Mouse (Mus musculus) hindbrain, embryonic 14.5 days (tissue): ENCODE data around the gene Gpr183. TPM values are rescaled to one million over a fixed set of nuclear protein-coding genes. Genes with fewer than 3 reads are reported as not detected.

Experiments
- ATAC-seq: fragments of 200-750 bp; cut with Nextera tagmentation; 2 replicates; pipeline ENCODE4 v1.8.0; 2017; ENCODE audit warnings: moderate number of reproducible peaks, mild to moderate bottlenecking, moderate TSS enrichment, moderate library complexity; ENCODE audit not compliant: low FRiP score
- DNase-seq: peaks from one replicate; pipeline ENCODE4 v3.0.0-alpha.2; 2015; ENCODE audit warnings: low spot score
- H3K27ac ChIP-seq: fragments of 300-500 bp; sonication (generic); 2 replicates; pipeline ENCODE4 v1.5.1; 2014; ENCODE audit warnings: mild to moderate bottlenecking, moderate library complexity
- H3K27me3 ChIP-seq: fragments of 300-500 bp; sonication (generic); 2 replicates; pipeline ENCODE4 v1.6.1; 2014; ENCODE audit warnings: mild to moderate bottlenecking, low read length, mixed read lengths; ENCODE audit not compliant: control insufficient read depth, insufficient read depth
- H3K36me3 ChIP-seq: fragments of 300-500 bp; sonication (generic); replicated peaks from 2 replicates; pipeline ENCODE4 v1.6.1; 2014; ENCODE audit not compliant: control insufficient read depth, insufficient read depth
- H3K4me1 ChIP-seq: fragments of 300-500 bp; sonication (generic); replicated peaks from 2 replicates; pipeline ENCODE4 v1.6.1; 2014; ENCODE audit warnings: antibody characterized with exemption, low read length, mixed read lengths; ENCODE audit not compliant: control insufficient read depth, insufficient read depth
- H3K4me2 ChIP-seq: fragments of 300-500 bp; sonication (generic); replicated peaks from 2 replicates; pipeline ENCODE4 v1.6.1; 2014; ENCODE audit warnings: mild to moderate bottlenecking, moderate library complexity
- H3K4me3 ChIP-seq: fragments of 300-500 bp; sonication (generic); replicated peaks from 2 replicates; pipeline ENCODE4 v1.5.1; 2014; ENCODE audit warnings: mild to moderate bottlenecking, low read length
- H3K9ac ChIP-seq: fragments of 300-500 bp; sonication (generic); 2 replicates; pipeline ENCODE4 v1.6.1; 2014
- H3K9me3 ChIP-seq: fragments of 300-500 bp; sonication (generic); 2 replicates; pipeline ENCODE4 v1.6.1; 2016; ENCODE audit warnings: low read length; ENCODE audit not compliant: control insufficient read depth
- WGBS: fragments of 180-500 bp; shearing (Covaris S2); extraction: QIAGEN DNeasy Blood & Tissue Kit; methylation state at CpG from one replicate; pipeline ENCODE4 v1.1.7; 2014; 5-methylcytosine and 5-hydroxymethylcytosine counted together
- polyA plus RNA-seq: library from polyadenylated mRNA; unstranded; fragments of >200 nt; fragmentation: Nextera tagmentation; extraction: Ambion mirVana; gene quantifications from 2 replicates; pipeline ENCODE4 v1.2.1, GENCODE M21; 2014

Gpr183 gene
- 0.74 and 1.4 TPM in 2 replicates for polyA plus RNA-seq

- no peak within 1 kb of the TSS for H3K9ac ChIP-seq
- WGBS: 69% methylated on average over 6 of the region's 6 CpGs
- H3K9me3 ChIP-seq: no peaks in the 10 kb centered on the region
- no peak within 1 kb of the TSS for H3K4me2 ChIP-seq
- no peak within 1 kb of the TSS for H3K27ac ChIP-seq
- H3K36me3 ChIP-seq: no peaks in the 10 kb centered on the region
- no peak for ATAC-seq
- DNase-seq: no peak
- no peaks in the 10 kb centered on the region for H3K27me3 ChIP-seq
- H3K4me3 ChIP-seq: no peak within 1 kb of the TSS
- H3K4me1 ChIP-seq: no peaks in the 10 kb centered on the region
Observed at GRCm38 (mm10) chr14:121964990-121965389, at the start of gene Gpr183. Gene Gpr183 (minus strand): TSS chr14:121965195.

- no peak overlapping the region for H3K4me2 ChIP-seq
- no peaks in the 10 kb centered on the region for H3K4me1 ChIP-seq
- no peaks in the 10 kb centered on the region for H3K27me3 ChIP-seq
- DNase-seq (no peak), ATAC-seq (no peak)
- H3K27ac ChIP-seq: no peak overlapping the region
- peaks cover 23% of the 10 kb centered on the region for H3K36me3 ChIP-seq
- H3K4me3 ChIP-seq: no peak overlapping the region
- H3K9me3 ChIP-seq: no peaks in the 10 kb centered on the region
- WGBS: 84% methylated on average over 14 of the region's 14 CpGs
- H3K9ac ChIP-seq: no peak overlapping the region
Observed at GRCm38 (mm10) chr14:122013417-122013951, 48.5 kb upstream of the Gpr183 start.

- Histone ChIP-seq H3K4me2 (no peak overlapping the region), H3K36me3 (peaks cover 20% of the 10 kb centered on the region; the same call in 1 of the 2 replicates), H3K27ac (no peak overlapping the region), H3K9ac (no peak overlapping the region), H3K9me3 (no peaks in the 10 kb centered on the region), H3K27me3 (no peaks in the 10 kb centered on the region), H3K4me3 (no peak overlapping the region), H3K4me1 (no peaks in the 10 kb centered on the region)
- ATAC-seq (no peak), DNase-seq (no peak)
- whole genome bisulfite sequencing: 87% methylated on average over 13 of the region's 13 CpGs
Observed at GRCm38 (mm10) chr14:122012814-122013213, 47.8 kb upstream of the Gpr183 start.

DNA sequence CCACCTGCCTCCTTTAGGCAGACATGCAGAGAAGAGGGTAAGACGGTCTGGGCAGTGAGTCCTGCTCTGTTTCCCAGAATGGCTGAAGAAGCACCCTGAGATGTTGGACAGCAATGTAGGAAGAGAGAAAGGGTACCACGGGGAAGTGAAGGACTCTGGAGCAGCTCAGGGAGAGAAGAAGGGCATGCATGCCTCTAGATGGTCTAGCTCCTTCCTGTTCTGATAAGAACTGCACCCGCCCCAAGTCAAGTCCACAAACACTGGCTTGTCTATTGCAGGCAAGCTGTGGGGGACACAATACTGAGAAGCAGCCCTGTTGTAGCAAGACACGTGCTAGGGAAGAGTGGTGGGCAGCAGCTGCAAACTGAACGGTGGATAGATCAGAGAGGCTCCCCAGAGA, 47.2 kb upstream of the Gpr183 start:
- no peaks in the 10 kb centered on the region for H3K9me3 ChIP-seq
- H3K27ac ChIP-seq: no peak overlapping the region
- no peak overlapping the region for H3K9ac ChIP-seq
- no peak overlapping the region for H3K4me3 ChIP-seq
- ATAC-seq (no peak), DNase-seq (no peak)
- 84% methylated on average over 5 of the region's 5 CpGs for WGBS
- no peak overlapping the region for H3K4me2 ChIP-seq
- peaks cover 20% of the 10 kb centered on the region; the same call in 1 of the 2 replicates for H3K36me3 ChIP-seq
- H3K27me3 ChIP-seq: no peaks in the 10 kb centered on the region
- no peaks in the 10 kb centered on the region for H3K4me1 ChIP-seq

- DNase-seq: no peak
- WGBS: 97% methylated on average over 8 of the region's 8 CpGs
- Histone ChIP-seq H3K9me3 (no peaks in the 10 kb centered on the region), H3K9ac (no peak overlapping the region), H3K27me3 (no peaks in the 10 kb centered on the region), H3K4me2 (no peak overlapping the region), H3K36me3 (peaks cover 20% of the 10 kb centered on the region; the same call in 1 of the 2 replicates), H3K4me1 (no peaks in the 10 kb centered on the region), H3K4me3 (no peak overlapping the region), H3K27ac (no peak overlapping the region)
- ATAC-seq: no peak
Observed at GRCm38 (mm10) chr14:122011768-122012167, 46.8 kb upstream of the Gpr183 start.

DNA sequence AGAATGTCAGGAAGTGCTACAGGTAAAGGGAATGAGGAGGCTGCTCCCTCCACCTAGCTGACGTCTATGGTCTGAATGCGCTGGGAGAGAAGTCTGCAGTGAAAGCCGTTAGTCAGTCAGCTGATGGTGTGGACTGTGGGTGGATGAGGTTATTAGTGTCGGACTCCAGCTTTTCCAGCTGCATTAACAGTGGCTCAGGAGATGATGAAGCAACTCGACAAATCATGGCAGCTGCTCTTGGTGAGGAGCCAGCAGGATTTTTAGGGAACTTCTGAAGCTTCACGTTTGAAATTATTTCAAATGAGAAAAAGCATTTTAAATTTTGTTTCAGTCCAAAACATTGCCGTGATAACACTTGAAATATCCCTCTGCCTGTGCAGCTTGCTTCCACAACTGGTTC, 45.3 kb upstream of the Gpr183 start:
- Histone ChIP-seq H3K4me3 (no peak overlapping the region), H3K4me2 (no peak overlapping the region), H3K27ac (no peak overlapping the region), H3K27me3 (no peaks in the 10 kb centered on the region), H3K9me3 (no peaks in the 10 kb centered on the region), H3K9ac (no peak overlapping the region), H3K36me3 (peaks cover 20% of the 10 kb centered on the region; the same call in 1 of the 2 replicates), H3K4me1 (no peaks in the 10 kb centered on the region)
- DNase-seq: no peak
- no peak for ATAC-seq
- WGBS: 81% methylated on average over 7 of the region's 7 CpGs

GRCm38 (mm10) chr14:122009502-122009901, 44.5 kb upstream of the Gpr183 start:
- no peak overlapping the region for H3K4me2 ChIP-seq
- no peaks in the 10 kb centered on the region for H3K27me3 ChIP-seq
- DNase-seq: no peak
- H3K4me1 ChIP-seq: no peaks in the 10 kb centered on the region
- no peak overlapping the region for H3K4me3 ChIP-seq
- H3K9me3 ChIP-seq: no peaks in the 10 kb centered on the region
- WGBS: 89% methylated on average over 13 of the region's 13 CpGs
- H3K36me3 ChIP-seq: peaks cover 20% of the 10 kb centered on the region; the same call in 1 of the 2 replicates
- ATAC-seq: no peak
- H3K27ac ChIP-seq: no peak overlapping the region
- H3K9ac ChIP-seq: no peak overlapping the region

GRCm38 (mm10) chr14:122008261-122008660, 43.3 kb upstream of the Gpr183 start:
- H3K9me3 ChIP-seq: no peaks in the 10 kb centered on the region
- H3K27me3 ChIP-seq: no peaks in the 10 kb centered on the region
- no peak overlapping the region for H3K27ac ChIP-seq
- peaks cover 20% of the 10 kb centered on the region; the same call in 1 of the 2 replicates for H3K36me3 ChIP-seq
- no peak overlapping the region for H3K4me3 ChIP-seq
- DNase-seq (no peak), ATAC-seq (no peak)
- H3K4me1 ChIP-seq: no peaks in the 10 kb centered on the region
- H3K9ac ChIP-seq: no peak overlapping the region
- no peak overlapping the region for H3K4me2 ChIP-seq
- WGBS: 96% methylated on average over 4 of the region's 4 CpGs

DNA sequence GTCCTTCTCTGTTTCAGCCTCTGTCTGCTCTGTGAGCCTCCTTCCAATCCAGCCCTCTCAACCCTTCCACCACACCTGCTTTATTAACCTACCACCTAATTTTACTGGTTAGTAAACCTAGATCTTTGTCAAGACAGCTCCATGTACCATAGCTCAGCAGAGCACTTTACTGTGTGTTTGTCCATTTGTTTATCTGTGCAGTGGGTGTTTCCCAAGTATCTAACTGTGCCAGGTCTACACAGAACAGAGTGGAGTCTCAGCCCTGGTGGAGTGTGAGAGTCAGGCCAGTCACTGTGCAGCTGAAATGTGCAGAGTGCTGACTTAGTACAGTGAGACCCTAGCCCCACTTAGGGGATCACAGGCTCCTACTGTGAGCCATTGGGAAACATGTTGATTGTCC, 38.8 kb upstream of the Gpr183 start:
- ATAC-seq: no peak

GRCm38 (mm10) chr14:122002224-122002623, 37.2 kb upstream of the Gpr183 start:
- no peak overlapping the region for H3K9ac ChIP-seq
- no peak for ATAC-seq
- no peaks in the 10 kb centered on the region for H3K27me3 ChIP-seq
- H3K4me3 ChIP-seq: no peak overlapping the region
- no peaks in the 10 kb centered on the region for H3K4me1 ChIP-seq
- no peaks in the 10 kb centered on the region for H3K9me3 ChIP-seq
- H3K36me3 ChIP-seq: no peaks in the 10 kb centered on the region
- WGBS: 98% methylated on average over 7 of the region's 7 CpGs
- no peak overlapping the region for H3K27ac ChIP-seq
- DNase-seq: no peak
- no peak overlapping the region for H3K4me2 ChIP-seq

More for the DNA sequence above, 38.8 kb upstream of the Gpr183 start:
- no peak overlapping the region for H3K9ac ChIP-seq
- peaks cover 3% of the 10 kb centered on the region; the same call in 1 of the 2 replicates for H3K36me3 ChIP-seq
- no peak overlapping the region for H3K27ac ChIP-seq
- H3K4me3 ChIP-seq: no peak overlapping the region
- H3K4me1 ChIP-seq: no peaks in the 10 kb centered on the region
- no peaks in the 10 kb centered on the region for H3K9me3 ChIP-seq
- no peak overlapping the region for H3K4me2 ChIP-seq
- no peaks in the 10 kb centered on the region for H3K27me3 ChIP-seq
- no peak for DNase-seq
